Mouse (Mus musculus) G1E (cell line): ENCODE data around the gene Spata22.

ENCODE experiments used
- CTCF ChIP-seq: IDR thresholded peaks from 2 replicates; pipeline ENCODE4 v1.5.1; 2012; ENCODE audit warnings: low read depth, low read length, inconsistent platforms, mixed read lengths
- GATA1 ChIP-seq: IDR thresholded peaks from 2 replicates; pipeline ENCODE4 v1.6.1; 2012; ENCODE audit warnings: borderline replicate concordance, low read length, inconsistent platforms, mixed read lengths
- GATA2 ChIP-seq: IDR thresholded peaks from 2 replicates; pipeline ENCODE4 v1.6.1; 2012; ENCODE audit warnings: low read depth, low read length, inconsistent platforms, borderline replicate concordance
- POLR2AphosphoS5 ChIP-seq: IDR thresholded peaks from 2 replicates; pipeline ENCODE4 v1.6.1; 2012; ENCODE audit warnings: low read depth, low read length, inconsistent platforms; ENCODE audit not compliant: insufficient replicate concordance

DNA sequence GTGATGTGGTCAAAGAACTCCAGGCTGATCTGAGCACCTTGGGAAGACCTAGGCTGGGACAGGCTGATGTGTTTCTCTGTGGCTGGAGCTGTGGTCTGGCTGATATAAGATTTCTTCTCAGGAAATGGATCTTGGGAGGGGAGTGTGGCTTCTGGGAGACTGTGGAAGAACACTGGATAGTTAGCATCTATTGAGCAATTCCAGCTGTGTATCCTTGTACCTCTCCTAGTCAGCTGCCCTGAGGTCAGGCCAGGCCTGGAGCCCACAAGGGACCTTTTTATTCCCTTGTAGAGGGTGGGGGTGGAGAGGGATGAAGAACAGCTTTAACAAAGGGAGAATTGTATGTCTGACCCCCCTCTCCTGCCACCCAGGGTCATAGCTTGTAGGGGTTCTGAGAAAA lies 45.2 kb upstream of the Spata22 start:
- TF ChIP-seq CTCF = no peak
- no peak for TF ChIP-seq POLR2AphosphoS5
- no peak for TF ChIP-seq GATA1
- no peak for TF ChIP-seq GATA2
